Mouse (Mus musculus) cortical plate, adult 2 months (tissue): ENCODE data around the gene Mtm1.

Source experiments
- CTCF ChIP-seq: fragments of 200-500 bp; IDR thresholded peaks from 2 replicates; pipeline ENCODE4 v1.5.1; 2011; ENCODE audit warnings: mild to moderate bottlenecking, control low read depth, low read length; ENCODE audit not compliant: insufficient read depth; ENCODE audit errors: extremely low read depth
- POLR2A ChIP-seq: fragments of 200-500 bp; IDR thresholded peaks from 2 replicates; pipeline ENCODE4 v1.6.1; 2011; ENCODE audit warnings: mild to moderate bottlenecking, low read length, control low read depth; ENCODE audit not compliant: insufficient read depth; ENCODE audit errors: extremely low read depth

DNA sequence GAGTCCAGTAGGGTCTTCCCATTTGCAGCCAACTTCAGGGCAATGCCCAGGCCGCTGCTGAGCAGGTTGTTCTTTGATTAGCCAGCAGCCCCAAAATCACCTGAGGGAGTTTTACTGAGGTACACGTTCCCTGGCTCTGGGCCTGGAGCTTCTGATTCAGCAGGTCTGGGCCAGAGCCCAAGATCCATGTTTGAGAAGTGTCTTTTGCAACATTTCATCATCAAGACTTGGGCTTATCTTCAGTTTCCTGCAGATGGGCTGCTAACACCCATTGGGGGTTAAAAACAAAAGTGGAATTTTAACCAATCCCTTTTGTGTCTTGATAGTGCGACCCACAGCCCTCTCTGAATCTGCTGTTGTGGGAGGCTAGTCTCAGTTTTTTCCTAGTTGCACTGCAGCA lies 10.3 kb downstream of the Mtm1 start:
- TF ChIP-seq POLR2A (no peak), CTCF (no peak)
